Mouse (Mus musculus): ENCODE data around the gene Minar1.

Gene Minar1

GRCm38 (mm10) chr9:89623006-89623760, at the start of gene Minar1:
Gene Minar1 (minus strand): TSS chr9:89623125.
- no peak for DNase-seq (ENCODE audit: low spot score in 2 of 2)

GRCm38 (mm10) chr9:89669878-89670277, 47.0 kb upstream of the Minar1 start:
- peak in 1 of 2 experiments; percentile 36 for DNase-seq (ENCODE audit: low spot score in 2 of 2)

GRCm38 (mm10) chr9:89667306-89667942, 44.5 kb upstream of the Minar1 start:
- no peak for DNase-seq (ENCODE audit: low spot score in 2 of 2)

GRCm38 (mm10) chr9:89650913-89651312, 28.0 kb upstream of the Minar1 start:
- no peak for DNase-seq (ENCODE audit: low spot score in 2 of 2)

- DNase-seq (ENCODE audit: low spot score in 2 of 2): no peak
Observed at GRCm38 (mm10) chr9:89637453-89637852, 14.5 kb upstream of the Minar1 start.

- no peak for DNase-seq (ENCODE audit: low spot score in 2 of 2)
Observed at GRCm38 (mm10) chr9:89622296-89623005, 474 bp downstream of the Minar1 start.

GRCm38 (mm10) chr9:89621750-89622149, 1.2 kb downstream of the Minar1 start:
- no peak for DNase-seq (ENCODE audit: low spot score in 2 of 2)

- no peak for DNase-seq (ENCODE audit: low spot score in 2 of 2)
Observed at GRCm38 (mm10) chr9:89620347-89620746, 2.6 kb downstream of the Minar1 start.

GRCm38 (mm10) chr9:89616946-89617345, 6.0 kb downstream of the Minar1 start:
- DNase-seq (ENCODE audit: low spot score in 2 of 2): no peak

GRCm38 (mm10) chr9:89610592-89610991, 12.3 kb downstream of the Minar1 start:
- DNase-seq (ENCODE audit: low spot score in 2 of 2): no peak

- DNase-seq (ENCODE audit: low spot score in 2 of 2): no peak
Observed at GRCm38 (mm10) chr9:89607321-89607720, 15.6 kb downstream of the Minar1 start.

GRCm38 (mm10) chr9:89606256-89606655, 16.7 kb downstream of the Minar1 start:
- no peak for DNase-seq (ENCODE audit: low spot score in 2 of 2)

GRCm38 (mm10) chr9:89601891-89602290, 21.0 kb downstream of the Minar1 start:
- no peak for DNase-seq (ENCODE audit: low spot score in 2 of 2)

- DNase-seq (ENCODE audit: low spot score in 2 of 2): no peak
Observed at GRCm38 (mm10) chr9:89600677-89601076, 22.2 kb downstream of the Minar1 start.

- no peak for DNase-seq (ENCODE audit: low spot score in 2 of 2)
Observed at GRCm38 (mm10) chr9:89597071-89597470, 25.9 kb downstream of the Minar1 start.

- DNase-seq (ENCODE audit: low spot score in 2 of 2): no peak
Observed at GRCm38 (mm10) chr9:89596392-89596791, 26.5 kb downstream of the Minar1 start.

GRCm38 (mm10) chr9:89592391-89592790, 30.5 kb downstream of the Minar1 start:
- no peak for DNase-seq (ENCODE audit: low spot score in 2 of 2)

GRCm38 (mm10) chr9:89578422-89578821, 44.5 kb downstream of the Minar1 start:
- DNase-seq (ENCODE audit: low spot score in 2 of 2): no peak

- no peak for DNase-seq (ENCODE audit: low spot score in 2 of 2)
Observed at GRCm38 (mm10) chr9:89552663-89553062, 70.3 kb downstream of the Minar1 start.

Data from frontal cortex, postnatal 25 days (tissue).